Mouse (Mus musculus) gastrocnemius, postnatal 10 days (tissue): Measurements from ENCODE around the gene Cep95. TPM values are rescaled to one million over a fixed set of nuclear protein-coding genes. Genes with fewer than 3 reads are reported as not detected.
A peak's percentile ranks its signal among the peaks of the same experiment; 100 is the strongest.
"Not testable (repeated sequence)": the region's sequence is repeated elsewhere in the genome, so short reads cannot be mapped to it uniquely, and the experiment has no call there.

ENCODE experiments used
- DNase-seq: peaks from one replicate; pipeline ENCODE4 v3.0.0; 2021; ENCODE audit warnings: mixed read lengths
- long read RNA-seq, 2 experiments: library from polyadenylated mRNA; stranded (forward); transcript quantifications; one replicate each; pipeline ENCODE4 v2.0.0; 2021
- total RNA-seq, 2 experiments: library from RNA; stranded (reverse); gene quantifications; 2 replicates each; pipeline ENCODE4 v1.2.3; 2021

The Cep95 gene
- total RNA-seq, result 1 to 10 TPM; 5.5 to 8.7 TPM
- long read RNA-seq, experiment 1, partial matches to known transcripts, result 0 of 13 reads
- long read RNA-seq, experiment 1, other reads (novel, unspliced or antisense), result 10 of 13 reads
- long read RNA-seq, experiment 2, partial matches to known transcripts, result 0 of 7 reads
- long read RNA-seq, experiment 2, other reads (novel, unspliced or antisense), result 3 of 7 reads

DNA sequence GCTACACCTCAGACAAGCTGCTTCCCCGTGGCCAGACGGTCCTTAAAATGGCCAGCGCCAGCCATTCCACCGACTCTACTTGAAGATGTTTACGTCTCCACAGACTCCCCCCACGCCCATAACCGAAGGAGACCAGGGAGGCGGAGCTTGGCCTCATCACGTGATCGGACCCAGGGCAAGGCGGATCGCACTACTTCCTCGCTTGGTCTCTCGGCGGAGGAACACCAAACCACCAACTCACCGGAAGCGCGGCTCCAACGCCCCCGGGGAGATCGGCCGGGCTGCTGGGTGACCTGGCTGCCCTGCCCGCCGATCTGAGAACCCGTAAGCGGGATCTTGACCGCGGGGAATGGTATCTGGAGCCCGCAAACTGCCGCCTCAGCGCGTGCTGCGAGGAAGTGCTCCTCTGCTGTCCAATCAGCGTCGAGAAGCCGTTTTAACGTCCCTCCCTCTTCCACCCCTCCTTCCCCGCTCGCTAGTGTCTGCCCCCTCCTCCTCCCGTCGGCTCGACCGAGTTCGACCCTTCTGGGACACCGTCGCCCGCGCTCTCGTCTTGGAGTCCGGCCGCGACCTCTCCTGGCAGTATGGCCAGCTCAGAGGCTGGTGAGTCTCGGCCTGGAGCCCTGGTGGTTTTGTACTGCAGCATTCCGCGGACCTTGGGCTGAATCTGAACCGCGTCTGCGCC, at the start of gene Cep95, which contains the start of gene Ddx5:
Cep95 (plus strand) TSS at position 478 of the 685 bp plus-strand sequence.
Ddx5 (minus strand) TSS at position 411 of the 685 bp plus-strand sequence.
- peak; percentile 93 for DNase-seq

DNA sequence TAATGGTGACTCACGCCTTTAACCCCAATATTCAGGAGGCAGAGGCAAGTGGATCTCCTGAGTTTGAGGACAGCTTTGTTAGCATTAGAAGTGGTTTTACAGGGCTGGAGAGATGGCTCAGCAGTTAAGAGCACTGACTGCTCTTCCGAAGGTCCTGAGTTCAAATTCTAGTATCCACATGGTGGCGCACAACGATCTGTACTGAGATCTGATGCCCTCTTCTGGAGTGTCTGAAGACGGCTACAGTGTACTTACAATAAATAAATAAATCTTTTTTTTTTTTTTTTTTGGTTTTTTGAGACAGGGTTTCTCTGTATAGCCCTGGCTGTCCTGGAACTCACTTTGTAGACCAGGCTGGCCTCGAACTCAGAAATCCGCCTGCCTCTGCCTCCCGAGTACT, 48.3 kb upstream of the Cep95 start:
- not testable (repeated sequence) for DNase-seq

DNA sequence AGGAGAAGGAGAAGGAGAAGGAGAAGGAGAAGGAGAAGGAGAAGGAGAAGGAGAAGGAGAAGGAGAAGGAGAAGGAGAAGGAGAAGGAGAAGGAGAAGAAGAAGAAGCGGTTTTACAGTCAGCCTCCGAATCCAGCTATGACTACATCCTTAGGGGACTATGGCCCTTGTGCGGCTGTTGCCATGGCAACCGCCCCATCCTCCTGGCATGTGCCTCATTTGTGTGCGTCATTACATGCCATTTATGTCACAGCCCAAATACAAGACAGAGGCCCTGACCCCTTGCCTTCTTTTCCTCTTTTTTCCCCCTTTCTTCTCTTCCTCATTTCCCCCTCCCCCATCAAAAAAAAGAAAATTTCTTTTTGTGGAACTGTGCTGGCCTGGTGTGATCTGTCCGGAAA, 47.8 kb upstream of the Cep95 start:
- no peak for DNase-seq

DNA sequence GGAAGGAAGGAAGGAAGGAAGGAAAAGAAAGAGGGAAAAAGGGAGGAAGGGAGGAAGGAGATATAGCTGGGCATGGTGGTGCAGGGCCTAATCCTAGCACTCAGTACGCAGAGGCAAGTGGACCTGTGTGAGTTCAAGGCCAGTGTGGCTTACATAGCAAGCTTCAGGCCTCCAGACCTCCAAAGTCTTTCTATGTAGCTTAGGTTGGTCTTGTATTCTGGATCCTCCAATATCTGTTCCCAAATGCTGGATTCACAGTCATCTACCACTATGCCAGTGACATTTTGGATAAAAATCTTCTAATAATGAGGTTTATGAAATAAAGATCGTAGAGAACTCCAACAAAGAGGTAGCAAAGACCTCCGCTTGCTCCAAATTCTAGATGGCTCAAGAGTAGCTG, 47.2 kb upstream of the Cep95 start:
- no peak for DNase-seq

DNA sequence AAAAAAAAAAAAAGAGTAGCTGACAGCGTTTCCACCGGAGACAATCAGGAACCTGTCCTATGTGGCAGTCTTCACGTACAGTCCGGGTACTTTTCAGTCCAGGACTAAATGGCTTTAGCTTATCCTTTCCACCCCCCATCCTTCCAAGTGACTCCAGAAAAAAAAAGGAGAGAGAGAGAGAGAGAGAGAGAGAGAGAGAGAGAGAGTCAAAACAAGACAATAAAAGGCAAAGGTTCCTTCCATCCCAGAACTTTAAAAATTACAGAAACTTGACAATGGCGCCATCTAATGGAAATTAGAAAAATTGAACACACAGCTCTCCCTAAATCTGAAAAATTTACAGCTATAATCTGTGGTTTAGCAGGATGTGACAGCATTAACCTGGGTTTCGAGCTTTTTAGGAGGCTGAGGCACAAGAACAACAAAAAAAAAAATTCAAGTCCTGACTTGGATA, 46.6 kb upstream of the Cep95 start:
- DNase-seq, result no peak

DNA sequence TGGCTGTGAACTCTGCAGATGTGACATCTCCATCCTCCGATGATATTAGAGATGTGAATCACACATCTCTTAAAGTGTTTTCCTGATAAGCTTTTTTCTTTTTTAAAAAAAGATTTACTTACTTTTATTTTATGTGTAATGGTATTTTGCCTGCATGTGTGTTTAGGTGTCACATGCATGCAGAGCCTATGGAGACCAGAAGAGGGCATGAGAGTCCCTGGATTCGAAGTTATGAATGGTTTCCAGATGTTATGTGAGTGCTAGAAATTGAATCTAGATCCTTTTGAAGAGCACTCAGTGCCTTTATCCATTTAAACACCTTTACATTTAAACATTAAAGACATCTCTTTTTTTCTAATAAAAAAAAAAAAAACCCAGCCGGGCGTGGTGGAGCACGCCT, 44.1 kb upstream of the Cep95 start:
- DNase-seq, result no peak

DNA sequence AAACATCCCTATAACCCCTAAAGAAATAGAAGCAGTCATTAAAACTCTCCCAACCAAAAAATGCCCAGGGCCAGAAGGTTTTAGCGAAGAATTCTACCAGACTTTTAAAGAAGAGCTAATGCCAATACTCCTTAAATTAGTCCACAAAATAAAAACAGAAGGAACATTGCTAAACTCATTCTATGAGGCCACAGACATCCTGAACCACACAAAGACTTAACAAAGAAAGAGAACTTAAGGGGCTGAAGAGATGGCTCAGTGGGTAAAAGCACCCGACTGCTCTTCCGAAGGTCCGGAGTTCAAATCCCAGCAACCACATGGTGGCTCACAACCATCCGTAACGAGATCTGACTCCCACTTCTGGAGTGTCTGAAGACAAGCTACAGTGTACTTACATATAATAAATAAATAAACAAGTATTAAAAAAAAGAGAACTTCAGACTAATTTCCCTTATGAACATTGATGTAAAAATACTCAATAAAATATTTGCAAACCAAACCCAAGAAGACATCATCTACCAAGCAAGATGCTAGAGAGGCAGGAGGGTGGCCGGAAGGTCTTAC, 39.4 kb upstream of the Cep95 start:
- DNase-seq, result not testable (repeated sequence)

DNA sequence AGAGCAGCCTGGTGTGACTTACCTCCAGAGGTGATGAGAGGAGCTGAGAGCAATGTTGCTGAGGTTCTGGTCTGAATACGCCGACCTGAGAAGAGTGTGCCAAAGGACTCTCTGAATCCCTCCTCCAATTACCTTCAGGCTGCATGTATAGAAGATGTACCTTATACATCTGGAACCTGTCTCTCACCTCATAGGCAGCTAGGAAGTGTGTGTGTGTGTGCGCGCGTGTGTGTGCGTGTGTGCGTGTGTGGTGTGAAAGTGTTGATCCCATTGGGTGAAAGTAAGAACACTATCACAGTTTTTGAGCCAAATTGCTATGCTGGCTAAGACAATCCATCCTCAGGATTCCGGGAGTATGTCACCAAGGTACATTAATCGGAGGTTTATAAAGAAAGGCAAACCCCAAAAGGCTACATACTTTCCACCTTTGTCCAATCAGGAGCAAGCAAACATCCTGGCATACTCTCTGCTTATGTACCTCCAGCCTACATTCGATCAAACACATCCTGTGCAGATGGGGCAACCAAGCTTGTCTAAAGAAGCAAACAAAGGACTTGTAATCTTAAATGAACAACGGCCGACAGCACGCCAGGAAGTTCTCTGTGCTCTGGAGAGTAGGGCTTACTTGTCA, 38.8 kb upstream of the Cep95 start, which contains the start of gene Pecam1:
Pecam1 (minus strand) TSS at position 508 of the 631 bp plus-strand sequence.
- no peak for DNase-seq

DNA sequence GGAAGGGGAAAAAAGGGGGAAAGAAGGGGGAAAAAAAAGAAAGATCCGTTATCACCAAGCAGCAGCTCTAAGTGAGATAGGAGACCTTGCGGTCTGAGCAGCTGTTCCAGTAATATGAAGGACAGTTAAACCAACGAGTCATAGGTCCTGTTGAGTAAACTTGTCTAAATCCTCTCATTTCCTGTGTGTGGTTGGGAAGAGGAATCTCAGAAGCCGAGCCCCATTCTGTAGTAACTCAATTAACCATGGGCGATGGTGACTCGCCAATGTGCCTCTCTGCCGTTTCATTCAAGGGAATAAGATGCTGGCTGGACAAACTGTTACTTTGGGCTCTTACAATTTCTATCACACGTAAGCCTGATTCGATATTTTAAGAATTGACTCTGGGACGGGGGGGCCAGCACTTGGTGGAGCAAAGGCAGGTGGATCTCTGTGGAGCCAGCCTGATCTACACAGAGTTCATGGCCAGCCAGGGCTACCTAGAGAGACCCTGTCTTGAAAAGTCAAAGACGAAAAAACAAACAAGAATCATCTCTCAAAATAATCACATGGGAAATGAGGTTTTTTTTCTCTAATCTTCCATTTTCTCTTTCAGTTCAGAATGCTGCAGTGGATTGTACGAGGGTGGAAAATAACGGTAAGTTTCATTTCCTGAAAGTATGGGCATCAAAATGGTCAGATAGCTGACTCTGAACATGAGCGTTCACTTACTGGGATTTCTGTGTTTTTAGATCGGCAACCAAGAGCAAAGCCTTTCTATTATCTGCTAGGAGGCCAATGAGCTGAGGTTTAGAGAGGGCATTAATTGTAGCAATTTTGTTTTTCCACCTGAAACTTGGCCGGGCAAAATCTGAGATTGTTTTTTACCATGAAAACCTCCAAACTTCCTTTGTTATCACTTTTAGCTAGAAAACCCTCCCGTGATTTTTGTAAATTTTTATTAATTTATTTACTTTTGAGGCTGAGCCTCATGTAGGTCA, 37.7 kb upstream of the Cep95 start, which contains the start of gene Milr1:
Milr1 (plus strand) TSS at position 188 of the 980 bp plus-strand sequence.
- no peak for DNase-seq

DNA sequence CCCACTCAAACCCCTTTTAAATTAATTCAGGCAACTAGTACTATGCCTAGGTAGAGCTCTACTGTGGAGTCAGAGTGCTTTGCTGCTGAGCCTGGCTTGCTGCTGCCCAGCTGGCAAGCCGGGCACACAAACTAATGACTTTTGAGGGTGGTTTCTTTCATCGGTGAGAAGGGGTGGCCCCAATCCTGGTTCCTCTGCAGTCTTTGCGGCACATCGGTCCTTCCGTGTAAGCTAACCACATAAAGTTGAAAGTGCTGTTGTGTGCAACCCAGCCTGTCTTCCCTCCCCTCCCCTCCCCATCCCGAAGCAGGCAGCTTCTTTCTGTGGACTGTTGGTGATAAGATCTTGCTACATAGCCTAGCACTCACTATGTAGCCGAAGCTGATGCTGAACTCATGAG, 36.9 kb upstream of the Cep95 start:
- DNase-seq, result no peak

DNA sequence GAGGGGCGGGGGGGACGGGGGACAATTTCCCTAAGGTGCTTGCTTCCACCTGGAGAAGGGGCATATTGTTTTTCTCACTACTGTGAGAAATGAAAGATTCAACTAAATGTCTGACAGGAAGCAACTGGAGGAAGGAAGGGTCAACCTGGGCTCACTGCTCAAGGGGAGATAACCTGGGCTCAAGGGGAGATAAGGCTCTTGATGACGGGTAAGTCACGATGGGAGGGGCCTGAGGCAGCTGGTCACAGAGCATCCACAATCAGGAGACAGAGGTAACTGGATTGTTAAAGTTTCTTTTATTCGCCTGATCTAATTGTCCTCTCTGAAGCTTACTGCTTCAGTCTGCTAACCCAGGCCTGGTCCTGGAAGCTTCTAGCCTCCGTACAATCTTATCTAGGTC, 35.7 kb upstream of the Cep95 start:
- DNase-seq, result no peak

DNA sequence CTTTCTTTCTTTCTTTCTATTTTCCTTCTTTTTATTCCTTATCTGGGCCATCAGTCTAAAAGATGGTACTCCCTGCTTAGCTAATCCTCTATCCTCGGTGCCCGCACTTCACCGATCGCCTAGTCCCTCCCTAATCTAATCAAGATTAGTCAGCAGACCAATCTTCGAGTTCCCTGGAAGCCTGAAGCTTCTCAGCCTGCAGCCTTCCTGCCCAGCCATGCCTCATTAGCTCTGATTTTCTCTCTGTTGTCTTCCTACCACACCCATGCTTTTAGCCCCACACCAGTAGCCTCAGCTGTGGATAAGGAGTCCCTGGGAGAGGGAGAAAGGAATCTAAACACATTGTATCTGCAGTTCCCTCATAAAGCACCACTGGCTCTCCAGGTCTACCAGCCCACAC, 33.5 kb upstream of the Cep95 start:
- no peak for DNase-seq

DNA sequence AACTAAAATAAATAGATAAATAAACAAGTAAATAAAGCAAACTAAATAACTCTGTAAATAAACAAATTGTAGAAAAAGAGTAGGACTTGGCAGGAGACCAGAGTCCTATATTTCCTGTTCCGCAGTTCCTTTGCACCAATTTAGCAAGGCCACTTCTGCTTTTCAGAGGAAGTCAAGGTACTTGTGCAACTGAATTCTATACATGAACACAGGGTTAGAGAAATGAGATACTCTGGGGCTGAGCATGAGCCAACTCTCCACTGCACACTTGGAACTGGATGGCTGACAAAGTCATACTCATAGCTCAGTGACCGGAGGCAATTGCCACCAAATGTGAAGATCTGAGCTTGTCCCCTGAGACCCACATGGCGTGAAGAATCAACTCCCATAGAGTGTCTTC, 30.0 kb upstream of the Cep95 start:
- DNase-seq, result no peak

DNA sequence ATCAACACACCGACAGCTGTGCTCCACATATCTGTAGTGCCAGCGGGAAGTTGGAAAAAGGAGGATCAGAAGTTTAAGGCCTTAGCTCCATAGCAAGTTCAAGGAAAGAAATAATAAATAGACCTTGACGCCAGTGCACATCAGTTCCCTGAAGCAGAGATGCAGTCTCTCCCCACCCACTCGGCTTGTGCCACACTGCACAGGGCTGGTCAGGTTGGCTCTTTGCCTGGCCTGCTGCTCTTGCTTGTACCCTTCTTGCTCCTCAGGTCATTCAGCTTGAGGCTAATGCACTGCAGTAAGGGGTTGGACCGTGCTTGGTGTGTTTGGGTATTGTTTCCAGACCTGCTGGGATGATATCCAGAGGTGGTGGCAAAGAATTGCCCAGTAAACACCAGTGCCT, 28.5 kb upstream of the Cep95 start:
- no peak for DNase-seq

DNA sequence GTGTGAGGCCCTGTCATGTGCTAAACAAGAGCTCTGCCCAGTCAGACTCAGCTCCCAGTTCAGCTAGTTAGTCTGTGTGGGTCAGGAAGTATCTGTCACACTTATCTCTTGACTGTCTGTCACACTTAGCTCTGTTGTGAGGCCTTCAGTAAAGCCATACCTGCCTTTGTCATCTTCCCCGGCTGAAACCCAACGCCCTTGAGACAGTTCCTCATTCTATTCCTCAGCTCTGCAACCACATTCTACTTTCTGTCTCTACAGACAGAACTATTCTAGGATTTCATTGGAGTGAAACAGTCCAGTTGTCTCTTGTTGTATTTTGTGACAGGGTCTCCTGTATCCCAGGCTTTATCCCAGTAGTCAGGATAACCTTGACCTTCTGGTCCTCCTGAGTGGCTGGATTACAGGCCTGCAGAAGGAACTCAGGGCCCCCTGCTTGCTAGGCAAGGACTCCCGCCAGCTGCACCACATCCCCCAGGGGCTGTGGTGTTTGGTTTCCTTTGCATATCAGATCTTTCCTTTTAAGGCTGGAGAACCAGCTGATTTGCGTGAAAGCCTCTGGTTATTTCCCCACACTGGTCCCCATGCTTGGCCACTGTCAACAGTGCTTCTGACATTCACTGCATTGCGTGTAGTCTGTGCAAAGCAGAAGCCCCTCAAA, 26.8 kb upstream of the Cep95 start:
- no peak for DNase-seq

DNA sequence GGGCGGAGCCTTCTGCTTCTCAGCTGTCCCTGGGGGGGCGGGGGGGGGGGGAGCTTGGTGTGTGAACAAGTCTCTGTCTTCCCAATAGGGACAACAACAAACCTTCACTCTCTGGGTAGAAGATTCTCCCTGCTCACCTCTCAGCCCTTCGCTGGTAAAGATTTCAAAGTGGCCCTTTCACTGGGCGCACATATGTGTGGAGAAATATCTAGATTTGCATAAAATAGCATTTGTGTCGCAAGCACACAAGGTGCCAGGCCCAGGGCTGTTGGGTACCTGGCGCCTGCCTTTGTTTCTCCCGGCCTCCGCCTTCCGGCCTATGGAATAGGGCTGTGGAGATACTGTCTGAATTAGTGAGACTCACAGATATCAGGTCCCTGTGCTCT, 26.3 kb upstream of the Cep95 start:
- DNase-seq, result no peak

DNA sequence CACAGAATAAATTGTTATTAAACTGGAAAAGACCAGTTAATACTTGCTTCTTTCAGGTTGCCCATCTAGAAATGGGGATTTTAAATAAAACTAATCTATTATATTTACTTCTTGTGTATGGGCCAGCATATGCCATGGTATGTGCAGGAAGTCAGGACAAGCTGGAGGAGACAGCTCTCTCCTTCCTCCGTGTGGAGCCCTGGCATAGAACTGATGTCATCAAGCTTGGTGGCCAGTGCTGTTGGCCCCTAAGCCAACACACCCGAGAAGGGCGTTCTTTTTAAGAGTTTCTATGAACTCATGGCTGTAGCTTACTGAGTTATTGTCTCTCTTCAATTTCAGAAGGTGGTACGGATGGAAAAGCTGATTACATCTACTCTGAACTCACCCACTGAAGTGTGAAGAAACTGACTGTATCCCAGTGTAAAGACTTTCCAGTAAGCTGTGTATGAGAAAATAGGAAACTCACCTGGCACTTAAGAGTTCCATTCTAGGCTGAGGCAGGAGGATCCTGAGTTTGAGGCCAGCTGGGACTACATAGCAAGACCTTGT, 22.4 kb upstream of the Cep95 start:
- DNase-seq, result no peak

DNA sequence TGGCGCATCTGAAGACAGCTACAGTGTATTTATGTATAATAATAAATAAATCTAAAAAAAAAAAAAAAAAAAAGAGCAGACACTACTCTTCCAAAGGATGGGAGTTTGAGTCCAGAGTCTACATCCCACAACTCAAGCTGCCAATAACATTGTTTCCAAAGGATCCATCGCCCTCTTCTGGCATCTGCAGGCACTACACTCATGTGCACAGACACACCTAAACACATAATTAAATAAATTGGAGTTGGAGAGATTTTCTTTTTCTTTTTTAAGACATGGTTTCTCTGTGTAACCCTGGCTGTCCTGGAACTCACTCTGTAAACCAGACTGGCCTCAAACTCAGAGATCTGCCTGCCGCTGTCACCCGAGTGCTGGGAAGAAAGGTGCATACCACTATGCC, 21.5 kb upstream of the Cep95 start:
- no peak for DNase-seq

DNA sequence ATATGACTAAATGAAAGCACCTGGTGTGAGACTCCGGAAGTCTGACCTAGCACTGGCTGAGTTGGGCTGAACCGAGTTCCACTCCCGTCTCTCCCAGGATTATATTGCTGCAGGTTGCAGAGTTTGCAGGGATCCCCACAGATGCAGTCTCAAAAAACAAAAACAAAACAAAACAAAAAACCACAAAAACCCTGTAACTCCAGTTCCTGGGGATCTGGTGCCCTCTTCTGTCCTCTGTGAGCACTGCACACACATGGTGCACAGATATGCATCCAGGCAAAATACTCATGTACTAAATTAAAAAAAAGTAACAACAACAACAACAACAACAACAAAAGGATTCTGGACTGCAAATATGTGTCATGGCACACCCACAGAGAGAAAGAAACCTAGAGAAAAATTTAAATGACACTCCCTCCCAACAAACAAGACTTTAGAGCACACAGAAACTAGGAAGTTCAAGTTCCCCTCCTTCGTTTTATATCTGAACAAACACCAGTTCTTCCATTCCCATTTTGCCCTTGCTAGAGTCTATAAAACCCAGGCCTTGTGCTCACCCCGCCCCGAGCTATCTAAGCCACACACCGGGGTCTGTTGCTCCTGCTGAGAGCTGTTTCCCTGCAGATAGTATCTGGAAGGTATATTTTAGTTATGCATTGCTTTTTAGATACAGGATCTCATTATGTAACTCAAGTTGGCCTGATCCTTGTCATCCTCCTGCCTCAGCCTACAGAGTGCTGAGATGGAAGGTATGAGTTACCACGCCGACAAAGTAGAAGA, 18.7 kb upstream of the Cep95 start:
- DNase-seq, result no peak

DNA sequence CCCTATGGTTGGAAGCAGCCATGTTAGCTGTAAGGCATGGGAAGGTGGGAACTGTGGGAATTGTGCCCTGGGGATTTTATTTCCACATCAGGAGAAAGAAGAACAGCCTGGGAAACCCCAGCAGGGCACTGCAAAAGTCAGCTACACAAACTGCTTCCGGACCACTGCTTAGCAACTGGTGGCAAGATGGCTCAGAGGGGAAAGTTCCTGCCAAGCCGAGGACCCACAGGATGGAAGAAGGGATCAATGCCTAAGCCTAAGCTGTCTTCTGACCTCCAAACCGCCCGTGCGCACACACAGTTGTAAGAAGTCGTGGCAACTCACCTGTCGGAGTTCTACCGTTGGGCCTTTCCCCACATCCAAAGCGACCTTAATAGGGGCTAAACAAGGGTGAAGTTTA, 16.0 kb upstream of the Cep95 start:
- DNase-seq, result no peak
